Mouse (Mus musculus): ENCODE measurements around the gene Agtpbp1. TPM values are rescaled to one million over a fixed set of nuclear protein-coding genes. Genes with fewer than 3 reads are reported as not detected.

The Agtpbp1 gene
- total RNA-seq, 1 experiment: 25.0 TPM

DNA sequence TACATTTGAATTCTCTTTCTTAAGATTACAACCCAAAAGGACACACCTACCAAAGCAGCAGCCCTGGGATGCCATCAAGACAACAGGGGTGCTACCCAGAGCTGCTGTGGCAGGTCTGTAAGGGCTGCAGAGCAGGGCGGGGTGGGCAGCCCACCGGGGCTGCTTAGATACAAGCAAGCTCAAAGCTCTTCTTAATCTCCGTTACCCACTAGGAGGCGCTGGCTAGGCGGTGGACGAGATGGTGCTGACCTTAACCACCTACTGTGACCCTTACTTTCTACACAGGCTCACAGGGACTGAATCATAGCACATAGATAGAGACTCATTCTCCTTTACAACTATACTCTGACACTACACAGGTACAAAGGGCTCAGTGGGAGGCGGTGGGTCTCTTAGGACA, 70.0 kb downstream of the Agtpbp1 start:
- DNase-seq (ENCODE audit: low read depth, low spot score): peak; percentile 26
- Histone ChIP-seq H3K9ac (ENCODE audit: insufficient read depth, low read depth, low read length, poor library complexity, severe bottlenecking) (no peak overlapping the region), H3K9me3 (ENCODE audit: control insufficient read depth, insufficient read depth, low read depth, low read length) (no peaks in the 10 kb centered on the region), H3K4me3 (ENCODE audit: insufficient read depth in 1 of 2, low read depth in 1 of 2, low read length in 2 of 2, poor library complexity in 1 of 2, severe bottlenecking in 1 of 2) (no peak overlapping the region), H3K36me3 (ENCODE audit: control insufficient read depth, insufficient read depth, low read length, poor library complexity, severe bottlenecking) (peaks cover 6% of the 10 kb centered on the region; the same call in 1 of the 2 replicates), H3K27ac (ENCODE audit: insufficient read depth, low read depth, low read length, poor library complexity, severe bottlenecking) (no peak overlapping the region), H3K4me1 (ENCODE audit: control insufficient read depth in 2 of 2, insufficient read depth in 2 of 2, low read length in 2 of 2, poor library complexity in 1 of 2) (peaks cover 0 to 2% of the 10 kb centered on the region in 2 experiments; a peak in 1 of 4 replicates)
- no peak for TF ChIP-seq CHD2 (IDR thresholded peaks at IDR 0.05; ENCODE audit: low read depth, low read length)
- no peak for TF ChIP-seq ZC3H11A (IDR thresholded peaks at IDR 0.05; ENCODE audit: borderline replicate concordance, low read depth, low read length)
- TF ChIP-seq MAFK (IDR thresholded peaks at IDR 0.05; ENCODE audit: insufficient read depth, low read depth, low read length): no peak
- no peak for TF ChIP-seq ZNF384 (IDR thresholded peaks at IDR 0.05; ENCODE audit: low read depth, low read length)
- TF ChIP-seq HCFC1 (IDR thresholded peaks at IDR 0.05; ENCODE audit: borderline replicate concordance, insufficient read depth, low read length): no peak
- in situ Hi-C loops (cut with MboI; ENCODE audit: low sequenced_read_pairs in 2 of 2, unreplicated experiment in 2 of 2): no loop called here

DNA sequence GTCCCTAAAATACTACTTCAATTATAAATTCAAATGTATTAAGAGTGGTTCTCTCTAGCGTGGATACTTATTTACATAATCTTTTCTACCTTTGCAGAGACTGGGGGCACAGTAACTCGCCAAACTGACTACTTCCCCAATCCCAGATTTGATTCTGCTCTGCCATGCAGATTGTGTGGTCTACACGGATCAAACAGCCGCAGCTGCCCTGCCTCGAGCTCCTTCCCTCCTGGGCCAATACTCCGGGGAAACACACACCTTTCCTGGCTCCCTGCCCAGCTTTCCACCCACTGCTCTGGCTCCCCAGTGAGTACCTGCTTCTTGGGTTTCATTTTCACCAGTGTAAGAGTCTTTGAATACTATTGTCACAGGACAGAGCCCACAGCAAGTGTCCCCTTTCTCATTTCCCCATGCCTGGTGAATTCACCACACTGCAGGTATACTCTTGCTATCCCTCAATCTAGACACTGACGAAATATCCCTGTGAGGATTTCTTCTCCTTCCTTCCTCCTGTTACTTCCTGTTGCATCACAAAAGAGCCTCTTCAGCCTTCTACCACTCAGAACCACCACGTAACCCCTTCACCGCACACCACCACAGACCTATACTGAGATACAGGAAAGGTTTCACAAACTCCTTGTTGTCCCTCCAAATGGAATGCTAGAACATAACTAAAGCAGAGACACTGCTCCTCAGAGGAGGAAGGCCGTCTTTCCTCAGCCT, 75.2 kb downstream of the Agtpbp1 start:
- Histone ChIP-seq H3K36me3 (ENCODE audit: control insufficient read depth, insufficient read depth, low read length, poor library complexity, severe bottlenecking) (peaks cover 8% of the 10 kb centered on the region; the same call in 1 of the 2 replicates), H3K9me3 (ENCODE audit: control insufficient read depth, insufficient read depth, low read depth, low read length) (no peaks in the 10 kb centered on the region), H3K4me3 (ENCODE audit: insufficient read depth in 1 of 2, low read depth in 1 of 2, low read length in 2 of 2, poor library complexity in 1 of 2, severe bottlenecking in 1 of 2) (no peak overlapping the region), H3K27ac (ENCODE audit: insufficient read depth, low read depth, low read length, poor library complexity, severe bottlenecking) (no peak overlapping the region), H3K4me1 (ENCODE audit: control insufficient read depth in 2 of 2, insufficient read depth in 2 of 2, low read length in 2 of 2, poor library complexity in 1 of 2) (peaks cover 0 to 3% of the 10 kb centered on the region in 2 experiments; a peak in 1 of 4 replicates), H3K9ac (ENCODE audit: insufficient read depth, low read depth, low read length, poor library complexity, severe bottlenecking) (no peak overlapping the region)
- DNase-seq (ENCODE audit: low read depth, low spot score): no peak
- TF ChIP-seq ZC3H11A (IDR thresholded peaks at IDR 0.05; ENCODE audit: borderline replicate concordance, low read depth, low read length) (no peak), MAFK (IDR thresholded peaks at IDR 0.05; ENCODE audit: insufficient read depth, low read depth, low read length) (no peak), HCFC1 (IDR thresholded peaks at IDR 0.05; ENCODE audit: borderline replicate concordance, insufficient read depth, low read length) (no peak), CHD2 (IDR thresholded peaks at IDR 0.05; ENCODE audit: low read depth, low read length) (no peak)
- in situ Hi-C loops (cut with MboI; ENCODE audit: low sequenced_read_pairs in 2 of 2, unreplicated experiment in 2 of 2): no loop called here

DNA sequence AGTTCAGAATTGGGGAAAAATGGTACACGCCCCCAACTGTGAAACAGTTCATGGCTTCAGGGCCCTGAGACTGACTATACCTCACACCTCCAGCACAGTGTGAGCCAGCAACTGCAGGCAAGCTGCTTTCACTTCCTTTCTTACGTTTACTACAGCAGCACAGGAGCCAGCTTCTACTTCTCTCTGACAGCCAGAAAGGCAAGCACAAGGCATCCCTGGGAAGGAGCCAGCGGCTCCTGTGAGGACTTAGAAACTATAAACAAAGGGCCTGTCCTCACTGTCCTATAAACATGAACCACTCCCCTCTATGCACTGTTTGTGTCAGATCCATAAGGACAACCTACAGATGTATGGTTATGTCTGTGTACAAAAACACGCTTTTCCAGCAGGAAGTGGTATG, 76.4 kb downstream of the Agtpbp1 start:
- Histone ChIP-seq H3K9me3 (ENCODE audit: control insufficient read depth, insufficient read depth, low read depth, low read length) (no peaks in the 10 kb centered on the region), H3K36me3 (ENCODE audit: control insufficient read depth, insufficient read depth, low read length, poor library complexity, severe bottlenecking) (peaks cover 6% of the 10 kb centered on the region; the same call in 1 of the 2 replicates), H3K4me3 (ENCODE audit: insufficient read depth in 1 of 2, low read depth in 1 of 2, low read length in 2 of 2, poor library complexity in 1 of 2, severe bottlenecking in 1 of 2) (no peak overlapping the region), H3K9ac (ENCODE audit: insufficient read depth, low read depth, low read length, poor library complexity, severe bottlenecking) (no peak overlapping the region), H3K27ac (ENCODE audit: insufficient read depth, low read depth, low read length, poor library complexity, severe bottlenecking) (no peak overlapping the region), H3K4me1 (ENCODE audit: control insufficient read depth in 2 of 2, insufficient read depth in 2 of 2, low read length in 2 of 2, poor library complexity in 1 of 2) (peaks cover 0 to 7% of the 10 kb centered on the region in 2 experiments; a peak in 1 of 4 replicates)
- in situ Hi-C loops (cut with MboI; ENCODE audit: low sequenced_read_pairs in 2 of 2, unreplicated experiment in 2 of 2): no loop called here
- TF ChIP-seq CHD2 (IDR thresholded peaks at IDR 0.05; ENCODE audit: low read depth, low read length) (no peak), HCFC1 (IDR thresholded peaks at IDR 0.05; ENCODE audit: borderline replicate concordance, insufficient read depth, low read length) (no peak), ZC3H11A (IDR thresholded peaks at IDR 0.05; ENCODE audit: borderline replicate concordance, low read depth, low read length) (no peak), MAFK (IDR thresholded peaks at IDR 0.05; ENCODE audit: insufficient read depth, low read depth, low read length) (no peak), ZNF384 (IDR thresholded peaks at IDR 0.05; ENCODE audit: low read depth, low read length) (no peak)
- no peak for DNase-seq (ENCODE audit: low read depth, low spot score)

DNA sequence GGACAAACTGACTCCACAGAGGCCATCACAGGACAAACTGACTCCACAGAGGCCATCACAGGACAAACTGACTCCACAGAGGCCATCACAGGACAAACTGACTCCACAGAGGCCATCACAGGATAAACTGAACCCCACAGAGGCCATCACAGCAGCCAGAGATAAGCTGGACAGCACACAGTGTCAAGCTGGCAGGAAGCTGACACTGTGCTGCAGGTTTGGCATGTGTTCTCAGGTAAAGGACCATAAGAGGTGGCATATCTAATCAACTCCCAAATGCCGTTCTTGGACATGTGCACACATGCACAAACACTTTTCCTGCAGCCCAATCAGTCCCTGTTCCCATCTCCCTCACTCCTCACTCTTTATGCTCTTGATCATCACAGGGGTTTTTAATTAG, 78.6 kb downstream of the Agtpbp1 start:
- Histone ChIP-seq H3K36me3 (ENCODE audit: control insufficient read depth, insufficient read depth, low read length, poor library complexity, severe bottlenecking) (peaks cover 2% of the 10 kb centered on the region; the same call in 1 of the 2 replicates), H3K4me3 (ENCODE audit: insufficient read depth in 1 of 2, low read depth in 1 of 2, low read length in 2 of 2, poor library complexity in 1 of 2, severe bottlenecking in 1 of 2) (no peak overlapping the region), H3K27ac (ENCODE audit: insufficient read depth, low read depth, low read length, poor library complexity, severe bottlenecking) (no peak overlapping the region), H3K4me1 (ENCODE audit: control insufficient read depth in 2 of 2, insufficient read depth in 2 of 2, low read length in 2 of 2, poor library complexity in 1 of 2) (peaks cover 0 to 12% of the 10 kb centered on the region in 2 experiments; a peak in 1 of 4 replicates), H3K9me3 (ENCODE audit: control insufficient read depth, insufficient read depth, low read depth, low read length) (no peaks in the 10 kb centered on the region), H3K9ac (ENCODE audit: insufficient read depth, low read depth, low read length, poor library complexity, severe bottlenecking) (no peak overlapping the region)
- no peak for TF ChIP-seq MAFK (IDR thresholded peaks at IDR 0.05; ENCODE audit: insufficient read depth, low read depth, low read length)
- TF ChIP-seq CHD2 (IDR thresholded peaks at IDR 0.05; ENCODE audit: low read depth, low read length): no peak
- no peak for TF ChIP-seq ZC3H11A (IDR thresholded peaks at IDR 0.05; ENCODE audit: borderline replicate concordance, low read depth, low read length)
- TF ChIP-seq HCFC1 (IDR thresholded peaks at IDR 0.05; ENCODE audit: borderline replicate concordance, insufficient read depth, low read length): no peak
- DNase-seq (ENCODE audit: low read depth, low spot score): no peak
- in situ Hi-C loops (cut with MboI; ENCODE audit: low sequenced_read_pairs in 2 of 2, unreplicated experiment in 2 of 2): no loop called here
